Mouse (Mus musculus): Measurements from ENCODE around the gene Egln3. TPM values are rescaled to one million over a fixed set of nuclear protein-coding genes. Genes with fewer than 3 reads are reported as not detected.

Egln3 gene
- total RNA-seq (2023), result 1.0 TPM

GRCm38 (mm10) chr12:54203656-54204045 lies at the start of gene Egln3:
TSS of gene Egln3 (minus strand) at chr12:54203860.

Data from CD8-positive naive resting alpha-beta T cell, adult 57 days (primary cell).